Mouse (Mus musculus): ENCODE measurements at regions not wholly inside any gene's neighbourhood (a gene's known extent, or its start where the extent isn't known, plus 50 kb on each side); places are given as distances from the start of the nearest gene placed in this dataset.

DNA sequence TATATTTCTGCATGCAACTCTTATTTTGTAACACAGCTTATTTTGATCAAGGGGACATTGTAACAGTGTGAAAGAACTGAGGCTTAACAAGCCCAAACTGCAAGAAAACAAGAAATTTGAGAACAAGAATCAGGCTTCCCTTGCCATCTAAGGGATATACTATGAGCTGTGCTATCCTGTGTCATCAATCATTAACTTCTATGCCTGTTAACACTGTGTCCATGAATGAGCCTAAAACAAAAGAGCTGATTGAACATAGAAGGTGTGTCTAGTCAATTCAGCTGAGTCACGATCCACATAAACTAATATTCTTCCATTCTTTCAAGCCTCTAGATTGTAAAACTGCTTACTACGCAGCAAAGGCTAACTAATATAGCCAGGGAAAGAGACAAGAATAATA is 535.3 kb upstream of the Pbx1 start:
- TF ChIP-seq POLR2A (IDR thresholded peaks at IDR 0.05; ENCODE audit: borderline replicate concordance, extremely low read depth, insufficient read depth, insufficient read length, poor library complexity, severe bottlenecking) (no peak), CTCF (IDR thresholded peaks at IDR 0.05; ENCODE audit: borderline replicate concordance, extremely low read depth, insufficient read depth, insufficient read length) (no peak)
